Mouse (Mus musculus): Measurements from ENCODE around the gene Pgls.

Gene Pgls

DNA sequence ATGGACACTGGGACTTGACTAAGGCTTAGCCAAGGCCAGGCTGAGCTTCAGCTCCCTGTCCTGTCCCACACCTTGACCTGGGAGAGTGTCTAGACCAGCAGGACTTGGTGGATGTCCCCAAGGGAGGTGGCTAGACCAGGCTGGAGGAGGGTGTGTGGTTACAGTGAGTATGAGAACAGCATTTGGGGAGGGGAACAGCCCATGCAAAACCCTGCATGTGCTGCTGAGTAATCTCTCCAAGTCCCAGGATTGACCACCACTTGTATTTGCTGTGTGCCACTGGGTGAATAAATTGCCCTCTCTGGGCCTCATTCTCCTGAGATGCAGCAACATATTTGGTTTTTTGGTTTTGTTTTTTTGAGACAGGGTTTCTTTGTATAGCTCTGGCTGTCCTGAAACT lies 6.4 kb downstream of the Pgls start:
- DNase-seq (ENCODE audit: low spot score) = no peak

DNA sequence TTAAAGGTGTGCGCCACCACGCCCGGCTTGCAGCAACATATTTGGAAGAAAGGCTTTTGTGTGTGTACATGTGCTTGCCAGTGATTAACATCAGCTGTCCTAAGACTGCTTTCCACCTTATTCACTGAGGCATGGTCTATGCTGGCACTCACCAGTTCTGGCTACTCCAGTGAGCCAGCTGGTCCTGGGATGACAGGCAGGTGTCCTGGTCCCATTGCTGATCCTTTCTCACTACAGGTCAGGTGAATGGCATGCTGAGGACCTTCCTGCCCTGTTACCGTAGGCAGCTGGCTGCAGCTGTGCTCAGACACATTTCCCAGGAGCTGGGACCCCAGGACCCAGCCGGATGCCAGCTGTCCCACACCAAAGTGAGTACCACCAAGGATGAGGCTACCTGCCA lies 6.9 kb downstream of the Pgls start:
- no peak for DNase-seq (ENCODE audit: low spot score)

DNA sequence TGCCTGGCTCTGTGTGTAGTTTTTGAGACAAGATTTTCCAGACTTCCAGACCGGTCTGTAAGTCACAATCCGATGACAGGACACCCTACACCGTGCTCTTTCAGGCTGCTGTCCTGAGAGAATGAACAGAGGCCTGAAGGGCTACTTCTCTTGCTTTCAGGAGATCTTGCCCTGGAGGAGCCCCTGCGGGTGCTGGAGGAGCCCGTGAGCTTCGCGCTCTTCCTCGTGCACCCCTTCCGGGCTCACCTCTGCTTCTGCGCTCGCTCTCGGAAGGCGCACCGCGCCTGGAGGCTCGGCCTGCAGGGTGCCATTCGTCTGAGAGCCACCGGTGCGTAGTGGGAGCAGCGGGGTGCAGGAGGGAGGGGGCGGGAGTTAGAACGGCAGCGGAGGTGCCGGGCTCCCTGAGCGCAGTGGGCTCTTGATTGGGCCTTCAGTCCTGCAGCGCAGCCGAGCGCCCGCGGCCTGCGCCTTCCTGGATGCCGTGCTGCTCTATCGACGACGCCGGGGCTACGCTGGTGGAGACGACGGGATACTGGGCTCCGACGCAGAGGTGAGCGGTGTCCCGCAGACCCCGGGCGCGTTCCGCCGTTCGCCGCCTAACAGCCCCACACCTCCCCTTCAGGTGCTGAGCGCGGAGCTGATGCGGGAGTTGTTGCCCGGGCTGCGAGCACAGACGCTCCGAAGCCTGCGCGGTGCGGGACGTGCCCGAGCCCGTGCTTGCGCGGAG lies 10.1 kb downstream of the Pgls start:
- no peak for DNase-seq (ENCODE audit: low spot score)

DNA sequence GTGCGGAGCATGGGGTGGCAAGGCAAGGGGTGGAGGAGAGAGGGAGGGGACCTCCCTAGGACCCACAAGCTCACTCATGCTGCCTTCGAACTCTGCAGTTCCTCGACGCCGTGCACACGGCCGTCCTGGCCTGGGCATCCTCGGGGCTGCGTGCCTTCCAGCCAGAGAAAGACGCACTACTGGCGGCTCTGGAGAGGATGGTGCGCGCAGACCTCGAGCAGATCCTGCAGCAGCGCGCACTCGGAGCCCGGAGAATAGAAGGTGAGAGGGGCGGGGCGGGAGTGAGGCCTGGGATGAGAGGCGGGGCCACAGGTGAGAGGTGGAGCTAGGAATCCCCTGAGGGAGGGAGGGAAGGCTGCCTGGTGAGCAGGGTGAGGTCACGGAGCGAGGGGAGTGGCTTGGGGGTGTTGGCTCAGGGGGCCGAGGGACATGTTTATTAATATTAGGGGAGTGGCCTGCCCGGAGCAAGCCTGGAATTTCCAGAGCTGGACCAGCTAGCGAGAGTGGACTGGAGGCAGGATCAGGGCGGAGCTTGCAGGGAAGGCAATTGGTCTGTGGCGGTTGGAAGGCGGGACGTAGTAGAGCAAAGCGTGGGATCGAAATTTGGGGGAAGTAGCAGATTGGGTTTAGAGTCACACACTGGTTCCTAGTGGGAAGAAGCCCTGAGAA lies 10.8 kb downstream of the Pgls start:
- DNase-seq (ENCODE audit: low spot score) = peak; percentile 88

DNA sequence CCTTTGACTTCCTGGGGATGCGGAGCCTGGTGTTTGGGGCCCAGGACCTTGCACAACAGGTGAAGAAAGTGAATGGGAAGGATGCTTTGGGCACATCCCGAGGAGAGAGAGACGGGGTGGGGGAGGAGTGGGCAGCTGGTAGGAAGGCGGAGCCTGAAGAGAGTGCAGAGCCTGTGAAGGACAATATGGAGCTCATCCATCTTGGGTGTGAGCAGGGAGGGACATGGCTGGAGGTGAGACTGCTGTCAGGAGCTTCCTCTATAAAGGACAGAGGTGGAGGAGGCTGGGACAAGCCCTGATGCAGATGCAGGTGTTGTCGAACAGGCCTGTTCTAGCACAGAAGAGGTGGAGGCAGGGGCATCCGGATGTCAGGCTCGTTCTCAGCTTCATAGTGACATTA lies 12.0 kb downstream of the Pgls start:
- DNase-seq (ENCODE audit: low spot score) = no peak

DNA sequence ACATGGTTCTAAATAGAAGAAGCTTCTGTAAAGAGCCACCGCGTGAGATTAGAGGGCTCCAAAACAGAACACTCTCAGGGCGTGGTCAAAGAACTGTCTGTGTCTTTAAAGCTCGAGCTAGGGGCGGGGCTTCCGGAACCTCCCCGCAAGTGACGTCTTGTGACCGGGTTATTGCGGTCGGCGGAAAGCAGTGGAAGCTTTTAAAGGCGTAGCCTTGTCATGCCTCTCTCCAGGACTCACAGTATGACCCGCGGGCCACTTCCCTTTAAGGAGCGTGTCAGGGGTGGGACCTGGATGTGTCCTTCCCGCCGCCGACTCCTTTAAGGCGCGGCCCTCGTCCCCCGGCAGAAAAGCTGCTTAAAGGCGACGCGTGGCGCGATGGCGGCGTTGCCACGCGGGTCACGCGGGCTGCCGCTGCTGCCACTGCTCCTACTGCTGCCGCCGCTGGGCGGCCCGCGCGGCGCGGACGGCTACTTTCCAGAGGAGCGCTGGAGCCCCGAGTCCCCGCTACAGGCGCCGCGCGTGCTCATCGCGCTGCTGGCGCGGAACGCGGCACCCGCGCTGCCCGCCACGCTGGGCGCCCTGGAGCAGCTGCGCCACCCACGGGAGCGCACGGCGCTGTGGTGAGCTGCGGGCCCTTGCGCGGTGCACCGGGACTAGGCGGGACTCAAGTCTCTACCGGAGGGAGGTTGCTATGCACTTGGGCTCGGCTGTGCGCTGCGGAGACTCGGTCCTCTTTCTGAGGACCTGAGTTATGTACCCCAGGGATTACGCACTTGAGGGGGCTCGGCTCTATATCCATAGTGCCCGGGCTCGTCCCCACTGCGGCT lies 19.1 kb downstream of the Pgls start, which contains the start of gene Colgalt1:
Gene Colgalt1, plus strand, starts transcription at position 177 of the 830 bp plus-strand sequence.
- peak; percentile 98 for DNase-seq (ENCODE audit: low spot score)

DNA sequence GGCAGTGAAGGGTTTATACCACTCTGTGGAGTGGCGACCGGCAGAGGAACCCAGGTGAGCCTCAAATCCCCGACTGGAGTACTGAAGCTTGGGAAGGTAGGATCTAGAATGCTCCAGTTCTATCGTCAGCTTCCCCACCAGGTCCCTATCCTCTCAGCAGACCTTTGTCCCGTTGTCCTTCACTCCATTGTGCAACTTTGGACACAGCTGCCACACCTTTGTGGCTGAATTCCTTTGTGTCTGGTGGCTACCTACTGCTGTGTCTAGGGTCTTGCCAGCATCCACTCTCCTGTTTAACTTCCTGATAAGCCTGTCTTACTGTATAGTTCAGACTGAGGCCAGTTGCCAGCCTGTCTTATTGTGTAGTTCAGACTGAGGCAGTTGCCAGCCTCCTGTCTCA lies 20.2 kb downstream of the Pgls start:
- DNase-seq (ENCODE audit: low spot score) = no peak

DNA sequence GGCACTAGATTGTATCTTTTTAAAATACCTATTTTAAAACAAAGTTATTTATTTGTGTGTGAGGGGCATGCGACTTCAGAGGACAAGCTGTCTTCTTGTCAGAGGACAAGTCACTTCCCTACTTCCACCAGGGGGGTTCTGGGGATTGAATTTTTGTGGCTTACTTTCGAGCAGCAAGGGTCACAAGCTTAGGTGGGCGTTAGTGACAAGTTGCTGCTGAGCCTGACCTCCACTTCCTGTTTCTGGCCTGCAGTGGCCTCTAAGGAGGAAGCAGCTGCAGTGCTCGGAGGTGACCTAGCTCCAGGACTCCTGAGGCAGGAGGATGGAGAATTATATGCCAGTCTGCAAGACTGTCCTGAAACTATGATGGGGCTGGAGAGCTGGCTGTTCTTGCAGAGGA lies 21.4 kb downstream of the Pgls start:
- no peak for DNase-seq (ENCODE audit: low spot score)

DNA sequence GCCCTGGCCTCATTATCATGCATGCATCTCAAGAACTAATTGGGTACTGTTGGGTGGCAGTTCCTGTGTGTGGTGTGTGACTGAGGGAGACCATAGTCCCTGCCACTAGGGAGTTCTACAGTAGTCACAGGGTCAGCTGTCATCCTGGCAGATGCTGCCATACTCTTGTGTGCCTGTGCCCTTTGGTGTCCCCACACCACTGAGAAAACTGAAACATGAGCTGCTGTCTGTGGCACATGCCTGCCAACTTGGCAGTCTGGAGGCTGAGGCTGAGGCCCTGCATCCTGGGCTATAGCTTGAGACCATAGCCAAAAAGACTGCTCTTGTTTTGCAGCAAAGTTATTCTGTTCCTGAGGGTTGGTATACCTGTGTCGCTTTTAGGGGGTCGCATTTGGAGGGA lies 27.8 kb downstream of the Pgls start:
- no peak for DNase-seq (ENCODE audit: low spot score)

DNA sequence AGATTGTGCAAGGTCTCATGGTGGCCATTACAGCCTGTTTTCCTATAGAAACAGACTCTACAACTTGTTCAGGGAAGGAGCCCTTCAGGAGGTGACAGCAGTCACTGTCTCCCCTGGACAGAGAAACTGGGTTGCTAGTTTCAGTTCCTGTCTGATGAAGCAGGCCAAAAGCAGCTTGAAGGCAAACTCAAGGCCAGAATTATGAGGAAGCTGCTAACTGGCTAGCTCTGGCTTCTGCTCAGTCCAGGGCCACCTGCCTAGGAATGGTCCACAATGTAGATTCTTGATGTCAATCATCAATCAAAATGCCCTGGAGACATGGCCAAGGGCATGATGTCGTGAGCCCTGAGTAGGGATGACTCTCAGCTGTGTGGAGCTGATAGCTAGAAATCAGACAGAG lies 33.1 kb downstream of the Pgls start:
- DNase-seq (ENCODE audit: low spot score) = no peak

DNA sequence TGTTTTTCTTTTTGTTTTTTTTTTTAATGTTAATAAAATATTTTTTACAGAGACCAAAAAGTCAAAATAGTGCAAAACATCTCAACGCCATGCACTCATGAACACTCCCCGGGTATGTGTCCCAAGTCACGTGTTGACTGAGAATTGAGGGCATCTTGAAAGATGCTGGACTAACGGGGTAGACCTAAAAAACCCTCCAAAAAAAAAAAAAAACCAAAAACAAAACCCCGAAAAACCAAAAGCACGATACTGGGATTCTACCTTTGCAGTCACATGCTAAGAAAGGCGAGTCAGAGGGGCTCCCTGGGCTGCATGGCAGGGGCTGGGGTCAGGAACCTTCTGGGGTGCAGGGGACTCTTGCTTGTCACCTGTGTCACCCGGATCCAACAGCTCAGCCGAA lies 34.8 kb downstream of the Pgls start:
- no peak for DNase-seq (ENCODE audit: low spot score)

DNA sequence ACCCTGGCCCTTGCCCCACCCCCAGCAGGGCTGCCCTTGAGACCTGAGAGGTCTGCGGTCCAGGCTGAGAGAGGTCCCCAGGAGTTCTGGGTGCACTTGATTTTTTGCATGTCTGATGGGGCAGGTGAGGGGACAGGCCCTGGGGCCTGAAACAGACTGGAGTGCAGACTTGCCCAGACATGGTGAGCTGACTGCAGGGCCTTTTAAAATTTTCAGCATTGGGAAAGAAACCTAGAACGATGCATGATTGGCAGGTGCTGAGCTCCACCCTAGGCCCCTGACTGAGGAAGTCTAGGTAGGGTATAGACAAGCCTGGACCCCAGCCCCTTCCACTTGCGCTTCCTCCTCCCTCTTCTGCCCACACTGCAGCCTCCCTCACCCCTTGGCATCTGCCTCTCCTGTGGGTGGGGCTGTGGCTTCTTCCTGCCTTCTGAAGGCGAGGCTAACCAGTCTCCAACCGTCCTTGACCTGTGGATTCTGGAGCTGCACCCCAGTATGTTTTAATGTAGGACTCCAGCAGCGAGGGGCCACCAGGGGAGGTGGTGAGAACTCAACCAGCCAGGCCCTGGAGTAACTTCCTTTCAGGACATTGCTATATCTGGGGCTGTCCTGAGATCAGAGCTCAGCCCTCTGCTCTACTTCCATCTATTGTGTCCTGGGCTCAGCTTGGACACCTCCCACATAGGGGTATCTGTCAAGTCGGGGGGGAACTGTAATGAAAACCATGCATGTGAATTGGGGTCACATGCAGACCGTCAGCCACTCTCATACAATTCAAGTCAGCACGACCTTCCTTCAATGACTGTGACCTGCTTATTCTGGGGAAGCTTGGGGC lies 35.5 kb downstream of the Pgls start:
- peak; percentile 35 for DNase-seq (ENCODE audit: low spot score)

DNA sequence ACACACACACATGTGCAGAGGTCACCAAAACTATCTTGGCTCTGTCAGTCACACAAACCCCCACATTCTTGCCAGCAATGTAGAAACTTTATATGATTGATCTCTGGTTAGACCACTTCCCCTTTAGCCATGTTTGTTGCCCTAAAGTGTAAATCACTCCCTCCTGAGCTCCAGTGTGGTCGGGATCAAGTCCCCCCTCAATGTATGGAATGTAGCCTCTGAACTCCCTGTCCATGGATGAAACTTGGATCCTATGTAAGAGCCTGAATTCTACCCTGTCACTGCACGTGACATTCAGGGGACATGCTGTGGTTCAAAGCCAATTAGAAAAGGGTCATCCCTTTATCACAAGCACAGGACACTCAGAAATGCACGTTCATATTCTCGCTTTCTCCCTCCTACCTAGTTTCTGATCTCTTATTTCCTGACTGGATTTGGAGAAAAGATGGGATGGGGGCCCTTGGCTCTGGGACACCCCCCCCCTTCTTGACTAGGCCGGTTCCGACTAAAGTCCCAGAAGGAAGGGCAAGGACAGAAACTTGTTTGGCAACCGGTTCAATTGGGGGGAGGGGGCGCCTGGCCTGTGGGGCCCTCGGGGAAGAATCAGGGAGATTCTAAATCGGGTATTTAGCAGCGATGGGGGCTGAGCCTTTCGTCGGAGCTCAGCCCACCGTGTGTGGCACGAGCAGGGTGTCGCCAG lies 36.6 kb downstream of the Pgls start:
- no peak for DNase-seq (ENCODE audit: low spot score)

DNA sequence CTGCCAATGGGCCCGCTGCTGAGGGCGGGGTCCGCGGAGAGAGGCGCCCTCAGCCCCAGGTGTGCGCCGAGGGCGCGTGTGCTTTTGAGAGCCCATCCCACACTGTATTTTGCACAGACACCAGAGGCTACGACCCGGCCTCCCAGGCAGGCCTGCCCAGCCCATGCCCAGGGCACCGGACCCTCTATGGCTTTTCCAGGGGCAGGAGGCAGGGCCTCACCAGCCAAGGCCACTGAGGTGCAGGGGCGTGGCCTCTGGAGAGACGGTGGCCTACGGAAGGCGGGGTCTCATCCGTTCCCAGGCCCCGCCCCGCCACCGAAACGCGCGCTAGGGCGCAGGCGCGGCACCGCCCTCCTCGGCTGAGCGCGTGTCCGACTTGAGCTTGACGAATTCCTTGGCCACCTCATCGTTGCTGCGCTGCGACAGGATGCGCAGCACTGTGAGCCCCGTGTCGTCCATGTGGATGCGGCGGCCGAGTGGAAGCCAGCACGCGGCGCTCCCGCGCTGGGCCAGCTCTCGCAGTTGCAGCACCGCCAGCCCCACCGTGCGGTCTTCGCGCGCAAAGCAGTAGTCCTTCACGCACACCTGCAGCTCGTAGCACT lies 37.2 kb downstream of the Pgls start:
- peak; percentile 95 for DNase-seq (ENCODE audit: low spot score)

DNA sequence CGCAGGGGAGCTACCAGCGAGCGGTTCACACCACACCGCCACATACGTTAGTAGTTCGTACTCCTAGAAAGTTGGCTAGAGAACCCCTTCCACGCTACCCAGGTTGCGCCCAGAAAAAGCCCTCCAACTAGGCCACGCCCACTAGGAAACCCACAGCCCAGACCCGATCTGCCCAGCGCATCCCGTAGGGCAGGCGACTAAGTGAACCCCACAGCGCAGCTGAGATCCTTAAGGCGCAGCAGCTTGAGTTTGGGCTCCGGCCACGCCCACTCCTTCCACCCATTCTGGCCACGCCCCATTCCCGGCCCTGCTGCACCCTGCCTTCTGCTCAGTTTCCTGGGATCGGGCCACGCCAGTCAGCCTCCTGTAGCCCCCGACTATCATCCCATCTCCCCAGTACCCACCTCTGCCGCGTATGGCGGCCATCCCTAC lies 37.8 kb downstream of the Pgls start:
- peak; percentile 65 for DNase-seq (ENCODE audit: low spot score)

DNA sequence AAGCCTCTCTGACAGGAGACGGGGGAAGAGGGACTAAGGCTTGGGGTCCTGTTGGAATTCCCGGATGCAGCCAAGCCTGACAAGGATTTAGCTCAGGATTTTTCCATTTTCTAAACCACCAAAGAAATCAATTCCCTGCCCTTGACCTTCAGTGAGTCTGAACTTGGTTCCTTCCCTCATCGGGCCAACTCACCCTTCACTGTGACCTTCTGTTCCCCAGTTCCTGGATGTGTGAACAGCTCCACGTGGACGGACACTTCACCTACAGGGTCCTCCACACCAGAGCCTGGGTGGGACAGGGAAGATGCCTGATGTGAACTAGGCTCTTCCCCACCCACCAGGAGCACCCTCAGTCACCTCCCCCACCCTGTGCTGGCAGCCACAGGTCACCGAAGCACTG lies 38.8 kb downstream of the Pgls start:
- no peak for DNase-seq (ENCODE audit: low spot score)

DNA sequence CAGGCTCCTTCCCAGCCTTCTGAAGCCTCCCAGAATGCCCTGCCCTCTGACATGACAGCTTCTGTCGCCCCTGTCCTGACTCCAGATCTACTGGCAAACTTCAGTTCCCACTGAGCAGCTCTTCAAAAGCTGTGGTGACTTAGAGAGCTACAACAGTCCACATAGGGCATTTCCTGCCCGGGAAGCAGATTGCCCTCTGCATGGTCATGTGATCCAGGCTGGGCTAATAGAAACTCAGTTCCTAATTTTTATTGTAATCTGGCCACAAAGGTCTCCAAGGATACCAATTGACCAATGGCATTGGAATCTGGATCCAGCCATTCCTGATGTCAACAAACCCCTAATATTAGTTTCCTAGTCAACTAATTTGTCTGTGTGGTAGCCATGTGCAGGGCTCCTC lies 39.9 kb downstream of the Pgls start:
- no peak for DNase-seq (ENCODE audit: low spot score)

DNA sequence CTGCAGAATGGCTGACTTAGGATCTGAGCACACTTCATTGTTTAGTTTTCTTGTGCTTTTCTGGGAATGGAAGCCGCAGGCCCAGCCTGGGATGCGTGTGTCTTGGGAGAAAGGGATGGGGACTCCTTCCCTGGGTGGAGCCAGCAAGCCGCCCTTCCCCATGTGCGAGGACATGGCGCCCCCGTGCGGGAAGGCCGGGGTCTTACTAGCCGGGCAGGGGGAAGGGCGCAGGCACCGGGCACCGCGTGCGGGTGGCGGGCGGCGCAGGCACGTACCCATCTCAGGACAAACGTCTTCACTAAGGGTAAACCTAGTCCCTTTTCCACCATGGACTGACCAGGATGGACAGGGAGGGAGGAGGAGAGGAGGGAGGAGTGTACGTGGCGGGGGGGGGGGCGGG lies 41.2 kb downstream of the Pgls start:
- peak; percentile 55 for DNase-seq (ENCODE audit: low spot score)

DNA sequence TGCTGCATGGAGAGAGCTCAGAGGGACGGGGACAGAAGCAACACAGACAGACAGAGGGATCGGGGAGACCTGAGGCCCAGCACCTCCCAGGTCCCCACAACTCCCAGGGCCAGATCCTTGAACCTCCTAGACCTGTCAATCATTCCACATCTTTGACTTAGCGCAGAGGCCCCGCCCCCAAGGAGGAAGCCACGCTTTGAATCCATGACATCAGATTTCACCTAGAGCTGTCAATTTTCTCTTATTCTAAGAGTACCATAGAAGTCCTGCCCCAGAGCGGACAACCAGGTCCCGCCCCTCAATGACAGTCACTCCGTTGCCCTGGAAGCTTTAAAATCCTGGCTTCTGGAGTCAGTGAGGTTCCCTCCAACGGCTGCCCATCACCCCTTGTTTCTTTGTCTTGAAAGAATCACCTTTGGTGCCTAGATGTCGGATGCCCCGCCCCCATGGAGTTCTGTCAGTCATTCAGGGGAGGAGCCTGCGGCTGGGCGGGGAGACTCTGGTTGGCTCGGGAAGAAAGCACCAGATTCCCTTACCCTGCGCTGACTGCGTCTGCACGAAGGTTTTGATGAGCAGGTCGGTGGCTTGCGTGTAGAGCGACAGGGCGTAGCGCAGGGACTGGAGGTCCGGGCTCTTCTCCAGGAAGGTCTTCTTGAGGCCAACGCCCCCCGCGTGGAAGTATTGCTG lies 42.1 kb downstream of the Pgls start:
- DNase-seq (ENCODE audit: low spot score) = peak; percentile 53
